Mouse (Mus musculus): ENCODE measurements around the gene Kmt2d.

GRCm38 (mm10) chr15:98886667-98887387, 15.8 kb upstream of the Kmt2d start:
- TF ChIP-seq CTCF (IDR thresholded peaks at IDR 0.05; ENCODE audit: low read depth), result no peak
- TF ChIP-seq EP300 (IDR thresholded peaks at IDR 0.05; ENCODE audit: low read depth), result no peak
